Mouse (Mus musculus) heart, embryonic 12.5 days (tissue): ENCODE measurements around the gene Prr3. TPM values are rescaled to one million over a fixed set of nuclear protein-coding genes. Genes with fewer than 3 reads are reported as not detected.
A peak's percentile ranks its signal among the peaks of the same experiment; 100 is the strongest.

Experiments
- ATAC-seq: fragments of 200-750 bp; cut with Nextera tagmentation; 2 replicates; pipeline ENCODE4 v1.8.0; 2017; ENCODE audit warnings: moderate TSS enrichment, moderate library complexity; ENCODE audit not compliant: insufficient number of reproducible peaks, low FRiP score
- H3K27ac ChIP-seq: fragments of 300-500 bp; sonication (generic); 2 replicates; pipeline ENCODE4 v1.5.1; 2016; ENCODE audit warnings: mild to moderate bottlenecking, moderate library complexity; ENCODE audit not compliant: poor library complexity, severe bottlenecking
- H3K27me3 ChIP-seq: fragments of 300-500 bp; sonication (generic); replicated peaks from 2 replicates; pipeline ENCODE4 v1.6.1; 2016; ENCODE audit warnings: mild to moderate bottlenecking, moderate library complexity
- H3K36me3 ChIP-seq: fragments of 300-500 bp; sonication (generic); 2 replicates; pipeline ENCODE4 v1.6.1; 2016; ENCODE audit warnings: mild to moderate bottlenecking, moderate library complexity
- H3K4me1 ChIP-seq: fragments of 300-500 bp; sonication (generic); replicated peaks from 2 replicates; pipeline ENCODE4 v1.6.1; 2016; ENCODE audit warnings: mild to moderate bottlenecking
- H3K4me2 ChIP-seq: fragments of 300-500 bp; sonication (generic); 2 replicates; pipeline ENCODE4 v1.6.1; 2016; ENCODE audit warnings: mild to moderate bottlenecking, moderate library complexity
- H3K4me3 ChIP-seq: fragments of 300-500 bp; sonication (generic); 2 replicates; pipeline ENCODE4 v1.5.1; 2016; ENCODE audit warnings: mild to moderate bottlenecking
- H3K9ac ChIP-seq: fragments of 300-500 bp; sonication (generic); 2 replicates; pipeline ENCODE4 v1.6.1; 2016; ENCODE audit warnings: mild to moderate bottlenecking, moderate library complexity
- H3K9me3 ChIP-seq: fragments of 300-500 bp; sonication (generic); replicated peaks from 2 replicates; pipeline ENCODE4 v1.6.1; 2016; ENCODE audit warnings: mild to moderate bottlenecking, moderate library complexity
- WGBS: fragments of 180-500 bp; shearing (Covaris S2); methylation state at CpG from one replicate; pipeline ENCODE4 v1.1.7; 2016; 5-methylcytosine and 5-hydroxymethylcytosine counted together
- polyA plus RNA-seq: library from polyadenylated mRNA; unstranded; fragments of >200 nt; fragmentation: Nextera tagmentation; extraction: Ambion mirVana; gene quantifications from 2 replicates; pipeline ENCODE4 v1.2.1, GENCODE M21; 2016

Prr3 gene
- polyA plus RNA-seq, 1 experiment from 2014 or later: 17.6 TPM

DNA sequence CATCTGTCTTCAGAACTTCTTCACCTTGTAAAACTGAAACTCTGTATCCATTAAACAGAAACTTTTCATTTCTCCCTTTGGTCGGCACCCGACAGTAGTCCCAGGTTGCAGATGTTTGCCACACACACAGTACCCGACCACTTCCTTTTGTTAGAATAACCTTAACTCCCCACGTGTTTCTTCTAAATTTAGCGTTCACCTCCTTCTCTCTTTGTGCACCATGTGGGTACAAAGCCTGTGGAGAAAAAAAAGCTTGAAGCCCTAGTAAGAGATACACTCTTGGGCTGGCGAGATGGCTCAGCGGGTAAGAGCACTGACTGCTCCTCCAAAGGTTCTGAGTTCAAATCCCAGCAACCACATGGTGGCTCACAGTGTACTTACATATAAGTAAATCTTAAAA lies 19.3 kb upstream of the Prr3 start:
- 67% methylated on average over 7 of the region's 7 CpGs for WGBS
- Histone ChIP-seq H3K9me3 (0 out of 2 replicates have a peak, but pooled peaks cover 4% of the 10 kb centered on the region), H3K4me1 (peaks cover 16% of the 10 kb centered on the region), H3K4me2 (peak overlapping the region; percentile 31; the same call in 1 of the 2 replicates), H3K27ac (no peak overlapping the region), H3K9ac (no peak overlapping the region), H3K36me3 (peaks cover 3% of the 10 kb centered on the region; the same call in 1 of the 2 replicates), H3K4me3 (no peak overlapping the region), H3K27me3 (no peaks in the 10 kb centered on the region)
- no peak for ATAC-seq

DNA sequence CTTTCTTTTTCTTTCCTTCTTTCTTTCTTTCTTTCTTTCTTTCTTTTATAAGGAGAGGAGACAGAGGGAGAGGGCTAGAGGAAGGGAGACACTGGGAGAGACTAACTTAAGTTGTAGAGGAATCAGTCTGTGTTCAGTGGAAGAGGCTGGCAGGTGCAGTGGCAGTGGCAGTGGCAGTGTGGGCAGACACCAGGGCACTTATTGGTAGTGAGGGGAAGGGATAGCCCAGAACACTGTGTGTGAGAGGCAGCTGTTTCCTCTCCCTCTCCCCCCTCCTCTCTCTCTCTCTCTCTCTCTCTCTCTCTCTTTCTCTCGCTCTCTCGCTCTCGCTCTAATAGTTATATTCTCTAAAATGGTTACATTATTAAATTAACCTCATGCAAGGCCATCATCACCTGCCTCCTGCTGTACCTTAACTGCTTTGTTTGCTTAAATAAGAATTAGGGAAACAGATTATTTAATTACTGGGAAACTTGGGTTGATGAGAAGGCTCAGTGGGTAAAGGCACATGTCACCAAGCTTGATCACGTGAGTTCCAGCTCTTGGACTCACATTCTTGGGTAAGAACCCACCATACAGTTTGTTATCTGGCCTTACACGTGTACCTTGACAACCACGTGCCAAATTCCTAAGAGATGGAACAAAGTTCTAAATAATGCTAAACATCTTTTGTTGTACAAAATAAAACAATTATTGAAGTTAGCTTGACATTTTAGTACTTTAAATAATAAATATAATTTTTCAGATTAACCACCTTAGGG lies 18.7 kb upstream of the Prr3 start:
- 0 out of 2 replicates have a peak, but pooled peaks cover 4% of the 10 kb centered on the region for H3K9me3 ChIP-seq
- H3K36me3 ChIP-seq: peaks cover 3% of the 10 kb centered on the region; the same call in 1 of the 2 replicates
- 76% methylated on average over 6 of the region's 6 CpGs for WGBS
- no peak overlapping the region for H3K27ac ChIP-seq
- no peak overlapping the region for H3K4me2 ChIP-seq
- H3K4me3 ChIP-seq: peak overlapping the region; percentile 8
- peaks cover 16% of the 10 kb centered on the region for H3K4me1 ChIP-seq
- no peaks in the 10 kb centered on the region for H3K27me3 ChIP-seq
- no peak for ATAC-seq
- no peak overlapping the region for H3K9ac ChIP-seq

DNA sequence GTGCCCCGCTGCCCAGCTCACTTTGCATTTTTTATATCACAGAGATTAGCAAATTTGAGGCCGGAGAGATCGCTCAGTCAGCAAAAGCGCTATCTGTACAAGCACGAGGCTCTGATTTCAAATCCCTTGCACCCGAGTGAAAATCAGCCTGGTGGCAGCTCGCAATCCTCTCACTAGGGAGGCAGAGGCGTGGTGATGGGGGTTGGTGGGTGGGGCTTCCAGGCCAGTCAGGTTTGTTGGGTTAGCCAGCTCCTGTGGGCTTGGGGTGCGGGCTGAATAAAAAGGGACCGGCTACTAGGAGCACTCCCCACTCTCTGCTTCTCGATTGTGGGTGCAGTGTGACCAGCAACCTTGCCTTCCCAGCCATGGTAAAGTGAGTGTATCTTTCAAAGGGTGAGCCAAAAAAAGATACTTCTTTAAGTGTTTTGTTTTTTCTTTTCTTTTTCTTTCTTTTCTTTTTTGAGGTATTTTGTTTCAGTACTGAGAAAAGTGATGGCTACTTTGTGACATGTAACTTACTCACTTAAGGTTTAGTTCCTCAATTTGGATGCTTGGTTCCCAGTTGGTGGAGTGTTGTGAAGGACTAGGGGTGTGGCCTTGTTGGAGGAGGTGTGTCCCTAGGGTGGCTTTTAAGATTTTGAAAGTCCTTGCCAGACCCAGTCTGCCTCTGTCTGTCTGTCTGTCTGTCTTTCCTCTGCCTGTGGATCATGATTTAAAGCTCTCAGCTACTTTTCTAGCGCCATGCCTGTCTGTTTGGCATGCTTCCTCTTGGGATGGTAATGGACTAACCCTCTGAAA lies 17.9 kb upstream of the Prr3 start:
- Histone ChIP-seq H3K4me3 (peak overlapping the region; percentile 8), H3K4me2 (0 out of 2 replicates have a peak overlapping the region, but pooled peaks have one; percentile 21), H3K4me1 (peaks cover 16% of the 10 kb centered on the region), H3K27me3 (no peaks in the 10 kb centered on the region), H3K36me3 (no peaks in the 10 kb centered on the region), H3K9ac (peak overlapping the region; percentile 30; the same call in 1 of the 2 replicates), H3K27ac (no peak overlapping the region), H3K9me3 (0 out of 2 replicates have a peak, but pooled peaks cover 4% of the 10 kb centered on the region)
- ATAC-seq: peak; percentile 49
- 57% methylated on average over 12 of the region's 12 CpGs for WGBS

DNA sequence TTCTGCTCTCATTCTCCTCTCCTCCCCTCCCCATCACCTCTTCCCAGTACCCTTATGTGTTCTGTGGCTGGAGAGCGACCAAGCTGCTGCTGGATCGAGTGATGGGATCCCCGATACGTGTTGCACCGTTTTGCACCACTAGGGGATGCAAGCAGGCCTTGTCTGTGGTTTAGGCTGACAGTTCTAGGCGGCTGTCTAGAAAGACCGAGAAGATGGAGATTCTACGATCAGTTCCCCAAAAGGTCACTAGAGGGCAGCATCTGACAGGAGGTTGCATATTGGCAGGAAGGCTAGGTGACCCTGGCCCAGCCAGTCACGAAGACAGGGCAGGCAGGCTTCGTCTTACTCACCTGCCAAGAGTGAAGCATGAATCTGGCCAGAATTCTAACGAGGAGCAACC lies 16.9 kb upstream of the Prr3 start:
- Histone ChIP-seq H3K27ac (no peak overlapping the region), H3K27me3 (no peaks in the 10 kb centered on the region), H3K36me3 (no peaks in the 10 kb centered on the region), H3K9me3 (0 out of 2 replicates have a peak, but pooled peaks cover 1% of the 10 kb centered on the region), H3K4me1 (peaks cover 16% of the 10 kb centered on the region), H3K4me3 (no peak overlapping the region), H3K4me2 (no peak overlapping the region), H3K9ac (no peak overlapping the region)
- 3% methylated on average over 11 of the region's 11 CpGs for WGBS
- peak; percentile 31 for ATAC-seq

DNA sequence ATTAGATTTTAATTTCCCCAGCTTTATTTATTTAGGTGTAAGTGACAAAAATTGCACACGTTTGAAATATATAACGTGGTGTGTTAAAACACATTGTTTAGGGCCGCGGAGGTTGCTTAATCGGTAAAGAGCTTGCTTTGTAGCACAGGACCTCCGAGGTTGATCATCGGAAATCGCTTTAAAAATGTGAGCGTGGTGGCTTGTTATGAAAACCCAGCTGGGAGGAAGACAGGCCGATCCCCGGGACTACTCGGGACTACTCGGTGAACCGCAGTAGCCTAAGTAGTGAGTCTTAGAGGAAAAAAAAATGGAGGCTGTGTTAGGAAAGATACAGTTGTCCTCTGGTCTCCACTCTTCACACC lies 14.8 kb upstream of the Prr3 start:
- no peak for ATAC-seq

DNA sequence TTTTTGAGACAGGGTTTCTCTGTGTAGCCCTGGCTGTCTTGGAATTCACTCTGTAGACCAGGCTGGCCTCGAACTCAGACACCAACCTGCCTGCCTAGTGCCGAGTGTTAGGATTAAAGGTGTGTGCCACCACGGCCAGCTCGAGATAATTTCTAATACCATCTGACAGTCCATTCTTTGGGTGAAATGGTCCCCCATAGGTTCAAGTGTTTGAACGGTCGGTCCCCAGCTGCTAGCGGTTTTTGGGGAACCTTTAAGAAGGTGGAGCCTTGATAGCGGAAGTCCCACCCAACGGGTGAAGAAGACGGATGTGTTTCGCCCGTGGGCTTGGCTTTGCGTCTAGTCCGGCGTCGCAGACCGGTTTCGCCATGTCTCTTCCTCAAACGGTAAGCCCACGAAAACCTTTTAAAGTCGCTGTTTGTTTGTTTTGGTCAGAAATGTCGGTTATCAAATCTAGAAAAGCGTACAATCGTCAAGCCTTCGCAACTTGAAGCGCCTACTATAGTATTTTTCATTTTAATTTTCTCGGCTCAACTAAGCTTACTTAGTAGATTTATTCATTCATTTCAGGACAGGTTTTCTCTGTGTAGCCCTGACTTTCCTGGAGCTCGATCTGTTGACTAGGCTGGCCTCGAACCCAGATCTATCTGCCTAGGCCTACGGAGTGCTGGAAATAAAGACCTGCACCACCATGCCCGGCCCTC lies 14.3 kb upstream of the Prr3 start:
- WGBS: 3% methylated on average over 31 of the region's 31 CpGs
- peak overlapping the region; percentile 71 for H3K9ac ChIP-seq

More for the DNA sequence above, 14.8 kb upstream of the Prr3 start:
- Histone ChIP-seq H3K9ac (peak overlapping the region; percentile 71), H3K27me3 (no peaks in the 10 kb centered on the region), H3K27ac (no peak overlapping the region), H3K36me3 (no peaks in the 10 kb centered on the region), H3K4me2 (peak overlapping the region; percentile 88), H3K4me1 (peaks cover 16% of the 10 kb centered on the region), H3K4me3 (peak overlapping the region; percentile 65), H3K9me3 (no peaks in the 10 kb centered on the region)
- 3% methylated on average over 14 of the region's 14 CpGs for WGBS

DNA sequence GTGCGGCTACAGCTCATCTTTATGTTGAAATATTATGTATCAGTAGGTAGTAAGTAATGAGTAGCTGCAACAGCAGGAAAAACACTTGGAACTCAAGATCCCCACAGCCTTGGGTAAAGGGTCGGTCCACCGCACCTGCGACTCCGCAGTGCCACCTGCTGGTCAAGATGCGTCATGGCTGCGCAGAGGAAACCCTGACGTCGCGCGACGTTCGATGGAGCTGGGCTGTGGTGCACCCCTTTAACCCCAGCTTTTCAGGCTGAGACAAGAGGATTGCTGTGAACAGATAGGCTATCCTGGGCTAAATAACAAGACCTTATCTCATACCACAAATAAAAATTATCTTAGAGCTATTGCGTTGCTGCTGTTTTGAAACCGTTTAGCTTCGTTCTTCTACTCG lies 13.6 kb upstream of the Prr3 start:
- peak overlapping the region; percentile 88 for H3K4me2 ChIP-seq
- H3K4me1 ChIP-seq: peaks cover 16% of the 10 kb centered on the region
- H3K36me3 ChIP-seq: peaks cover 9% of the 10 kb centered on the region
- ATAC-seq: peak; percentile 73
- H3K9ac ChIP-seq: no peak overlapping the region
- no peak overlapping the region for H3K27ac ChIP-seq
- 6% methylated on average over 17 of the region's 17 CpGs for WGBS
- peak overlapping the region; percentile 65; the same call in 1 of the 2 replicates for H3K4me3 ChIP-seq
- H3K27me3 ChIP-seq: no peaks in the 10 kb centered on the region
- H3K9me3 ChIP-seq: no peaks in the 10 kb centered on the region

More for the DNA sequence above, 14.3 kb upstream of the Prr3 start:
- Histone ChIP-seq H3K36me3 (peaks cover 4% of the 10 kb centered on the region), H3K4me3 (peak overlapping the region; percentile 65), H3K4me1 (peaks cover 16% of the 10 kb centered on the region), H3K9me3 (no peaks in the 10 kb centered on the region), H3K4me2 (peak overlapping the region; percentile 88), H3K27ac (0 out of 2 replicates have a peak overlapping the region, but pooled peaks have one; percentile 1), H3K27me3 (no peaks in the 10 kb centered on the region)
- peak; percentile 62 for ATAC-seq

DNA sequence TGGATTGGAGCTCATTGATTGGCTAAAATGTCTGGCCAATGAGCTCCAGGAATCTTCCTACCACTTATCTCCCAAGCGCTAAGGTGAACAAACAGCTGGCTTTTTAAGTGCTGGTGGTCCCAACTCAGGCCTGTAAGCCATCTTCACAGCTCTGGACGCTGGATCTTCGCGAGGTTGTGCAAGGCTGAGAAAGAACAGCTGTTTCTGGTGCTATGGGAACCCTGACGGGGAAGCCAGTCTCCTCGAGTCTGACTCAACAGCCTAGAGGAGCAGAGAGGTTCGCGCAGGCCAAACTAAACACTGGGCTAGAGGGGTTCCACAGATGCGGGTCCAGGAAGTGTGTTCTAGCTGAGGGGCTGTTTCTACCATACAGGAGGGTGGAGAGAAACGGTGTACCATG lies 11.7 kb upstream of the Prr3 start:
- 0 out of 2 replicates have a peak overlapping the region, but pooled peaks have one; percentile 5 for H3K4me2 ChIP-seq

DNA sequence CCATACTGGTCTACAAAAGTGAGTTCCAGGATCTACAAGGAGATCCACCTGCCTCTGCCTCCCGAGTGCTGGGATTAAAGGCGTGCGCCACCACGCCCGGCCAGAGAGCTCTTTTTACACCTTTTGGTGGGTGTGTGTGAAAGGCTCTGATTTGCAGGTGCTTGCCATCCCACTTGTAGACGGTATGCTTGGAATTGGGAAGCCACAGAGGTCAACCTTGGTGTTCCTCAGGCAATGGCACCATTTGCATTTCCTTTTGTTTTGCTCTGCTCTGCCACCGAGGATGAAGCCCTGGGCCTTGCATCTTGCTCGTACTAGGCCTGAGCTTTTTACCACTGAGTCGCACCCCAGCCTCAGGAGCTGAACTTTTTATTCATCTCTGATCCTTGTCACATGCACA lies 1.7 kb upstream of the Prr3 start:
- Histone ChIP-seq H3K4me1 (peaks cover 16% of the 10 kb centered on the region), H3K4me3 (no peak overlapping the region), H3K27me3 (no peaks in the 10 kb centered on the region), H3K36me3 (peaks cover 53% of the 10 kb centered on the region), H3K9ac (no peak overlapping the region), H3K9me3 (no peaks in the 10 kb centered on the region), H3K27ac (no peak overlapping the region), H3K4me2 (no peak overlapping the region)
- 86% methylated on average over 9 of the region's 9 CpGs for WGBS
- no peak for ATAC-seq

More for the DNA sequence above, 11.7 kb upstream of the Prr3 start:
- WGBS: 38% methylated on average over 10 of the region's 10 CpGs
- Histone ChIP-seq H3K27me3 (no peaks in the 10 kb centered on the region), H3K27ac (no peak overlapping the region), H3K36me3 (peaks cover 28% of the 10 kb centered on the region), H3K9me3 (no peaks in the 10 kb centered on the region), H3K4me3 (no peak overlapping the region), H3K4me1 (peaks cover 9% of the 10 kb centered on the region), H3K9ac (no peak overlapping the region)
- no peak for ATAC-seq

DNA sequence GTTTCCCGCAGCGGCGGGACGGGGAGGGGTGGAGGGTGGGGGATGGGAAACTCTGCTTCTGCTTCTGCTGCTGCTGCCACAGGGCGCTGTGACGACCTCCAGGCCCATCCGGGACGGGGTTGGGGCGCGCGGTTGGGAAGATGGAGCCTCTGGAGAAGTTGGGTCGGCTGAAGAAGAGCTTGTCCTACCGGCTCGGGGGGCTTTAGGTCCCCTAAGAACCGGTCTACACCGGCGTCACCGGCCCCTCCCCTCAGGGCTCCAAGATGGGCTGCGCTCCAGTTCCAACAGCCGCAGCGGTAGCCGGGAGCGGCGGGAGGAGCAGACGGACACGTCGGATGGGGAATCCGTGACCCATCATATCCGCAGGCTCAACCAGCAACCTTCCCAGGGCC lies 323 bp upstream of the Prr3 start:
- Histone ChIP-seq H3K9me3 (no peaks in the 10 kb centered on the region), H3K4me1 (peaks cover 16% of the 10 kb centered on the region), H3K4me2 (peak overlapping the region; percentile 70), H3K27me3 (no peaks in the 10 kb centered on the region), H3K27ac (peak overlapping the region; percentile 96), H3K4me3 (peak overlapping the region; percentile 79), H3K36me3 (peaks cover 49% of the 10 kb centered on the region), H3K9ac (peak overlapping the region; percentile 86)
- under 1% methylated on average over 29 of the region's 29 CpGs for WGBS
- ATAC-seq: peak; percentile 33
